Mouse (Mus musculus) lung, adult 2 months (tissue): ENCODE measurements around the gene Camk2d.

ENCODE experiments used
- CTCF ChIP-seq: fragments of 200-500 bp; IDR thresholded peaks from 2 replicates; pipeline ENCODE4 v1.5.1; 2011; ENCODE audit warnings: mild to moderate bottlenecking, low read length, control low read depth; ENCODE audit not compliant: insufficient read depth
- POLR2A ChIP-seq: fragments of 200-500 bp; IDR thresholded peaks from 2 replicates; pipeline ENCODE4 v1.6.1; 2011; ENCODE audit warnings: low read depth, mild to moderate bottlenecking, control low read depth, low read length, borderline replicate concordance; ENCODE audit errors: extremely low read depth

DNA sequence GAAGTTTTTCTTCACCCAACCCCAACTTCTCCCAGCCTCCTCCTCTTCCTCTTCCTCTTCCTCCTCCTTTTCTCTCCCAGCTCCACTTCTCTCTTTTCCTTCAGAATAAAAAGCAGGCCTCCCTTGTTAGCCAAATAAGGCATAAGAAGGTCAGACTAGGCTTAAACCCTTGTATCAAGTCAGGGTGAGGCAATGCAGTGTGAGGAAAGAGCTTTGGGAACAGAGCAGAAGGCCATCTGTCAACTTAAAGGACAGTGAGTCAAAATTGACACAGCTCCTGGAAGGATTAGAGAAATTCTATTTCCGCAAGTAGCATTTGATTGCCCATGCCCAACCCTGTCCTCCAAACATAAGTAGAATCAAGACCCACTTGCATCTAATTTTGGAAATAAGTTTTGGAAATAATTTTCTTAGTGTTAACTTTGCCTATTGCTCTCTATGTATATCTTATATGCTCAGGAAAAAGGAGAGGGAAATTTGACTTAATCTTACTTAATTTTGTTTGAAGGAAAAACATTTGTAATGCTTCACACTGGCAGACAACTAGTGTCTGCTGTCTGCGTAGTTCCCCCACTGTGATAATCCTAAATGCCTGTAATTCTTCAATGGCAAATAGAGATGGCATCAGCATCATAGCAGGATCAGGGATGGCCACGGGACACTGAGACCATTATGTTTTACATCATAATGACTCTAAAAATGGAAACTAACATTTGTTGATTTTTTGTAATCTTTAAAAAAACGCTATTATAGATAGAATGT is 16.8 kb downstream of the Camk2d start:
- TF ChIP-seq CTCF = no peak
- TF ChIP-seq POLR2A = no peak
